Mouse (Mus musculus) lung, postnatal 0 days (tissue): ENCODE results near the gene Gtsf2.

ENCODE experiments used
- CTCF ChIP-seq: IDR thresholded peaks from 2 replicates; pipeline ENCODE4 v1.5.1; 2016; ENCODE audit warnings: antibody characterized with exemption, mild to moderate bottlenecking
- EP300 ChIP-seq: IDR thresholded peaks from 2 replicates; pipeline ENCODE4 v1.6.1; 2016; ENCODE audit warnings: antibody characterized with exemption, mild to moderate bottlenecking, control low read depth

DNA sequence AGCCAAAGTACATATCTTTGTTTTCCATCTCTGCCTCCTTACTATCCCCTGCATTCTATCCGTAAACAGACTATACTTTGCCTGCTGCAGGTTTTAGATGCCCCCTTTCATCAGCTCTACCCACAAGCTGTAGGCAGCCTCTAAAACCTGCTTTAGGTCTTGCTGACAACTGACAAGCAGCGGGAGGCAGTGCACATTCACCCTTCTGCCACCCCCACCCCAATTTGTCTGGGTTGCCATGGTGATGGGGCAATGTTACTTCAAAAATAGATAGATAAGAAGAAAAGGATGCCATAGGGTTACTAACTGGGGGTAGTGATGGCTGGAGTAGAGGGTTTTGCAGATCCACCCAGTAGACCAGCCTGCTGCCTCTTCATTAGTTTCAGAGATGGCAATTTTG lies 36.2 kb upstream of the Gtsf2 start:
- TF ChIP-seq CTCF = no peak
- no peak for TF ChIP-seq EP300
